Mouse (Mus musculus) embryonic facial prominence, embryonic 12.5 days (tissue): ENCODE data around the gene Gan. TPM values are rescaled to one million over a fixed set of nuclear protein-coding genes. Genes with fewer than 3 reads are reported as not detected.

Experiments used
- polyA plus RNA-seq: library from polyadenylated mRNA; unstranded; fragments of >200 nt; fragmentation: Nextera tagmentation; extraction: Ambion mirVana; gene quantifications from 2 replicates; pipeline ENCODE4 v1.2.1, GENCODE M21; 2016

The Gan gene
- polyA plus RNA-seq, 1 experiment from 2014 or later, result 3.4 TPM

Other genes with a start within 250 kb of the Gan start
- 74.5 and 79.6 TPM in 2 replicates for gene Cmc2, start 236.7 kb upstream of the Gan start, polyA plus RNA-seq
- 43.5 TPM in 2 replicates for gene Cenpn, start 236.4 kb upstream of the Gan start, polyA plus RNA-seq
- gene Atmin, start 214.7 kb upstream of the Gan start, polyA plus RNA-seq, result 12.5 and 12.6 TPM in 2 replicates
- 2.3 and 2.6 TPM in 2 replicates for gene 1700030J22Rik, start 179.2 kb upstream of the Gan start, polyA plus RNA-seq
- 125 and 127 TPM in 2 replicates for gene Gcsh, start 164.6 kb upstream of the Gan start, polyA plus RNA-seq
- gene Pkd1l2, start 75.7 kb upstream of the Gan start, polyA plus RNA-seq, result not detected in 2 replicates
- gene Bco1, start 62.3 kb upstream of the Gan start, polyA plus RNA-seq, result 0.15 and 0.38 TPM in 2 replicates
- gene Cmip, start 98.9 kb downstream of the Gan start, polyA plus RNA-seq, result 16.8 and 27.4 TPM in 2 replicates